11 mouse cellular contexts compared by ENCODE assay signal in the genomic region with DNA sequence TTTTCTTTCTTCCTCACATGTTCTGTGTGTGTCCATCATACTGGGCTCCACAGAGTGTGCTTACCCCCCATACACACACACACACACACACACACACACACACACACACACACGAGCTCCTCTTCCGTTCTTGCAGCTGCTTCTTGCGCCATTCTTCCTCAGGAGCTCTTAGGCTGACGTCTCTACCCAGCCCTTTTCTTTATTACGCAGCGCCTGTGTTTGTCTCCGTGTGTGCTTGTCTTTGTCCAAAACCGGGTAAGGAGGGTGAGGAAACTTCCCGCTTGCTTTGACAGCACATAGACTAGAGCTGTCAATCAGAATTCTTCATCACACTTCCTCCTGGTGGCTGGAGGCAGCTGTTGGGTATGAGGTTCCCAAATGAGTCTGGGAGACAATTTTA. TPM values are rescaled to one million over a fixed set of nuclear protein-coding genes. Genes with fewer than 3 reads are reported as not detected.
DNase-seq lines count a peak whose midpoint lies in the region; ATAC-seq lines count a peak whose summit lies in the region.
"Had no signal": no experiment of that assay in that cellular context is flagged by ENCODE, and none has a peak within 500 bp of the region (broad histone marks: within the 10 kb centered on the region; RNA-seq: fewer than 3 reads in every experiment).

No protein-coding gene starts in this region.

- peaks cover 35% of the 10 kb centered on the region for H3K36me3 ChIP-seq in hindbrain, embryonic 10.5 days
- H3K36me3 ChIP-seq in hindbrain, embryonic 13.5 days = peaks cover 15% of the 10 kb centered on the region
- peaks cover 7% of the 10 kb centered on the region for H3K36me3 ChIP-seq in forebrain, embryonic 15.5 days

- no peak overlapping the region for H3K4me2 ChIP-seq in hindbrain, embryonic 13.5 days
- H3K4me2 ChIP-seq in forebrain, embryonic 15.5 days (replicated peaks) = no peak overlapping the region
- H3K4me2 ChIP-seq: liver, embryonic 13.5 days had no signal

- ATAC-seq in hindbrain, embryonic 13.5 days (ENCODE audit: low FRiP score) = no peak
- ATAC-seq in forebrain, embryonic 15.5 days (replicated peaks) = 0 out of 2 replicates have a peak, but pooled peaks have one; percentile 46

- H3K27me3 ChIP-seq in hindbrain, embryonic 10.5 days (ENCODE audit: insufficient read depth, poor library complexity, severe bottlenecking) = no peaks in the 10 kb centered on the region
- no peaks in the 10 kb centered on the region for H3K27me3 ChIP-seq in hindbrain, embryonic 13.5 days
- H3K27me3 ChIP-seq in forebrain, embryonic 15.5 days = no peaks in the 10 kb centered on the region
- H3K27me3 ChIP-seq: liver, embryonic 13.5 days had no signal

- peaks cover 62% of the 10 kb centered on the region for H3K4me1 ChIP-seq in hindbrain, embryonic 10.5 days (replicated peaks)
- peaks cover 55% of the 10 kb centered on the region for H3K4me1 ChIP-seq in hindbrain, embryonic 13.5 days (replicated peaks)
- peaks cover 39% of the 10 kb centered on the region for H3K4me1 ChIP-seq in forebrain, embryonic 15.5 days

- H3K27ac ChIP-seq in hindbrain, embryonic 10.5 days = peak overlapping the region; percentile 50
- H3K27ac ChIP-seq in hindbrain, embryonic 13.5 days = no peak overlapping the region
- peak overlapping the region; percentile 62 for H3K27ac ChIP-seq in forebrain, embryonic 15.5 days (replicated peaks)
- H3K27ac ChIP-seq: liver, embryonic 13.5 days had no signal

- no peak for DNase-seq in hindbrain, embryonic 10.5 days (ENCODE audit: low spot score)
- peak; percentile 52 for DNase-seq in T-cell, adult 2 months (ENCODE audit: low spot score)
- DNase-seq in lung, postnatal 36 days = peak; percentile 70
- DNase-seq in right cerebral cortex, postnatal 36 days (ENCODE audit: low spot score in 2 of 2) = no peak
- DNase-seq in layer of hippocampus, postnatal 25 days (ENCODE audit: extremely low spot score in 1 of 2, low spot score in 1 of 2) = no peak
- no peak for DNase-seq in thymus, postnatal 25 days
- DNase-seq: liver, embryonic 13.5 days had no signal

- H3K9ac ChIP-seq in hindbrain, embryonic 13.5 days = no peak overlapping the region
- H3K9ac ChIP-seq in forebrain, embryonic 15.5 days (replicated peaks) = no peak overlapping the region
- H3K9ac ChIP-seq: liver, embryonic 13.5 days had no signal

- H3K9me3 ChIP-seq in hindbrain, embryonic 10.5 days = no peaks in the 10 kb centered on the region
- no peaks in the 10 kb centered on the region for H3K9me3 ChIP-seq in hindbrain, embryonic 13.5 days
- H3K9me3 ChIP-seq in forebrain, embryonic 15.5 days = no peaks in the 10 kb centered on the region
- H3K9me3 ChIP-seq: liver, embryonic 13.5 days had no signal

- 61% methylated on average over 9 of the region's 9 CpGs for WGBS in hindbrain, embryonic 10.5 days
- WGBS in hindbrain, embryonic 13.5 days = 49% methylated on average over 9 of the region's 9 CpGs
- WGBS in forebrain, embryonic 15.5 days = 41% methylated on average over 9 of the region's 9 CpGs

- H3K4me3 ChIP-seq in hindbrain, embryonic 10.5 days = no peak overlapping the region
- no peak overlapping the region for H3K4me3 ChIP-seq in hindbrain, embryonic 13.5 days
- no peak overlapping the region for H3K4me3 ChIP-seq in forebrain, embryonic 15.5 days
- H3K4me3 ChIP-seq: liver, embryonic 13.5 days had no signal

RNA-seq across cellular contexts. Expression of a gene that starts 19.4 kb away (rescaled TPM):
- polyA plus RNA-seq in hindbrain, embryonic 10.5 days (2016; fragmentation: Nextera tagmentation; extraction: Ambion mirVana) = 48.2 and 54.4 TPM in 2 replicates
- polyA plus RNA-seq in hindbrain, embryonic 13.5 days (2015; fragmentation: Nextera tagmentation; extraction: Ambion mirVana) = 42.2 and 44.5 TPM in 2 replicates
- 39.7 and 41.7 TPM in 2 replicates for polyA plus RNA-seq in forebrain, embryonic 15.5 days (2015; fragmentation: Nextera tagmentation; extraction: Ambion mirVana)
- 10 to 100 TPM; 37.8 to 37.9 TPM for total RNA-seq in layer of hippocampus, postnatal 25 days (2021)

RNA-seq across cellular contexts. Expression of a gene that starts 45.2 kb away (rescaled TPM):
- 12.9 and 17.9 TPM in 2 replicates for polyA plus RNA-seq in hindbrain, embryonic 10.5 days (2016; fragmentation: Nextera tagmentation; extraction: Ambion mirVana)
- polyA plus RNA-seq in hindbrain, embryonic 13.5 days (2015; fragmentation: Nextera tagmentation; extraction: Ambion mirVana) = 10.3 and 12.6 TPM in 2 replicates
- 12.6 and 13.7 TPM in 2 replicates for polyA plus RNA-seq in forebrain, embryonic 15.5 days (2015; fragmentation: Nextera tagmentation; extraction: Ambion mirVana)
- 1 to 10 TPM; 4.4 to 6.3 TPM for total RNA-seq in layer of hippocampus, postnatal 25 days (2021)

RNA-seq across cellular contexts. Expression of a gene that starts 45.3 kb away (rescaled TPM):
- 203 and 209 TPM in 2 replicates for polyA plus RNA-seq in hindbrain, embryonic 10.5 days (2016; fragmentation: Nextera tagmentation; extraction: Ambion mirVana)
- 212 and 220 TPM in 2 replicates for polyA plus RNA-seq in hindbrain, embryonic 13.5 days (2015; fragmentation: Nextera tagmentation; extraction: Ambion mirVana)
- polyA plus RNA-seq in forebrain, embryonic 15.5 days (2015; fragmentation: Nextera tagmentation; extraction: Ambion mirVana) = 238 and 241 TPM in 2 replicates
- 100 to 1,000 TPM; 123 to 127 TPM for total RNA-seq in layer of hippocampus, postnatal 25 days (2021)

RNA-seq across cellular contexts. Expression of a gene that starts 54.6 kb away (rescaled TPM):
- not detected in 2 replicates for polyA plus RNA-seq in hindbrain, embryonic 10.5 days (2016; fragmentation: Nextera tagmentation; extraction: Ambion mirVana)
- polyA plus RNA-seq in hindbrain, embryonic 13.5 days (2015; fragmentation: Nextera tagmentation; extraction: Ambion mirVana) = not detected in 2 replicates
- polyA plus RNA-seq in forebrain, embryonic 15.5 days (2015; fragmentation: Nextera tagmentation; extraction: Ambion mirVana) = not detected in 2 replicates
- not detected for total RNA-seq in layer of hippocampus, postnatal 25 days (2021)
- total RNA-seq: ES-E14 had no signal
- polyA plus RNA-seq: liver, embryonic 13.5 days; stomach, embryonic 14.5 days had no signal

Comparison
In these comparisons a context has a peak if more than half of its experiments do, and no peak if none do; other contexts are left out.
1. DNase-seq: peak in T-cell, adult 2 months (single experiment) and lung, postnatal 36 days (single experiment); none in hindbrain, embryonic 10.5 days (single experiment), right cerebral cortex, postnatal 36 days (0 of 2), layer of hippocampus, postnatal 25 days (0 of 2) and thymus, postnatal 25 days (single experiment).